Mouse (Mus musculus) embryonic stem cell, embryonic (primary cell): ENCODE results near the gene Mrps36.

Experiments used
- CTCF ChIA-PET, 4 experiments: fragments of 300-600 bp in 2 of 4; fragments of 350-600 bp in 2 of 4; sonication (Branson Sonifier 250); formaldehyde crosslinking; loops; one replicate each; lab custom pipeline; 2022; ENCODE audit warnings: inconsistent platforms in 2 of 4; lab: Charles Lee
- POLR2A ChIA-PET, 4 experiments: fragments of 300-600 bp in 2 of 4; fragments of 350-600 bp in 2 of 4; sonication (Branson Sonifier 250); formaldehyde crosslinking; loops; one replicate each; lab custom pipeline; 2022; ENCODE audit warnings: antibody characterized with exemption in 4 of 4, inconsistent platforms in 1 of 4; lab: Charles Lee

Mrps36 gene

GRCm38 (mm10) chr13:100715467-100715866, 29.0 kb downstream of the Mrps36 start:
- POLR2A ChIA-PET, result interaction anchor here in 2 of 4 experiments (0.9 to 3.8 kb wide), 20 partner anchors 9 to 119 kb away, joined by 3 to 28 read pairs (median 5); partner anchors contain the start of genes Cdk7 (in 2 of the 2), Ak6 (in 1 of the 2), Ccdc125 (in 1 of the 2) and Mrps36 (in 1 of the 2)
- CTCF ChIA-PET, result interaction anchor here in 1 of 4 experiments (0.9 to 1.5 kb wide), 3 partner anchors 12 to 56 kb away, joined by 3 to 4 read pairs (median 3); no protein-coding TSS in a partner anchor

- CTCF ChIA-PET, result no interaction called here
- POLR2A ChIA-PET, result interaction anchor here in 2 of 4 experiments (0.7 to 1.1 kb wide), 6 partner anchors 14 to 137 kb away, joined by 3 to 4 read pairs (median 3); partner anchors contain the start of gene Cdk7 (in 1 of the 2)
Measured at GRCm38 (mm10) chr13:100706206-100706605, 38.3 kb downstream of the Mrps36 start.

GRCm38 (mm10) chr13:100703468-100703867, 41.0 kb downstream of the Mrps36 start:
- ChIA-PET POLR2A (interaction anchor here in 3 of 4 experiments (0.5 to 2.2 kb wide), 7 partner anchors 9 to 32 kb away, joined by 3 to 9 read pairs (median 6); partner anchors contain the start of gene Cdk7 (in 1 of the 3)), CTCF (interaction anchor here in 1 of 4 experiments (1.0 to 1.1 kb wide), 2 partner anchors 12 to 18 kb away, joined by 3 read pairs; no protein-coding TSS in a partner anchor)

GRCm38 (mm10) chr13:100698866-100699265, 45.6 kb downstream of the Mrps36 start:
- ChIA-PET CTCF (interaction anchor here in 1 of 4 experiments (0.6 kb wide), 1 partner anchor 89 kb away, joined by 4 read pairs; no protein-coding TSS in a partner anchor), POLR2A (interaction anchor here in 2 of 4 experiments (1.0 to 2.0 kb wide), 5 partner anchors 17 to 106 kb away, joined by 3 to 5 read pairs (median 3); no protein-coding TSS in a partner anchor)

- ChIA-PET POLR2A (interaction anchor here in 2 of 4 experiments (0.7 to 0.9 kb wide), 4 partner anchors 27 to 649 kb away, joined by 3 to 6 read pairs (median 4); partner anchors contain the start of gene Cdk7 (in 1 of the 2)), CTCF (no interaction called here)
Measured at GRCm38 (mm10) chr13:100697541-100697940, 46.9 kb downstream of the Mrps36 start.

- ChIA-PET CTCF (interaction anchor here in 2 of 4 experiments (0.5 to 0.8 kb wide), 2 partner anchors 15 to 27 kb away, joined by 3 read pairs; no protein-coding TSS in a partner anchor), POLR2A (interaction anchor here in 1 of 4 experiments (0.8 to 1.0 kb wide), 3 partner anchors 12 to 196 kb away, joined by 3 read pairs; no protein-coding TSS in a partner anchor)
Measured at GRCm38 (mm10) chr13:100687513-100687912, 56.9 kb downstream of the Mrps36 start.
